Mouse (Mus musculus) heart, embryonic 14.5 days (tissue): ENCODE data around the gene Specc1l. TPM values are rescaled to one million over a fixed set of nuclear protein-coding genes. Genes with fewer than 3 reads are reported as not detected.

Experiments used
- ATAC-seq: fragments of 200-750 bp; cut with Nextera tagmentation; 2 replicates; pipeline ENCODE4 v1.8.0; 2017; ENCODE audit warnings: low read depth, moderate TSS enrichment; ENCODE audit not compliant: insufficient number of reproducible peaks, insufficient read depth, low FRiP score
- H3K27ac ChIP-seq, 2 experiments: fragments of 200-500 bp in 1 of 2; fragments of 300-500 bp in 1 of 2; sonication (generic) in 1 of 2; replicated peaks in 1 of 2; 2 replicates each; pipeline ENCODE4 v1.5.1; 2012 to 2014; ENCODE audit warnings: low read depth in 2 of 2, low read length in 2 of 2, control low read depth in 1 of 2, mild to moderate bottlenecking in 1 of 2, mixed read lengths in 1 of 2; ENCODE audit not compliant: control insufficient read depth in 1 of 2, insufficient read depth in 1 of 2
- H3K27me3 ChIP-seq: fragments of 300-500 bp; sonication (generic); 2 replicates; pipeline ENCODE4 v1.6.1; 2014; ENCODE audit warnings: mild to moderate bottlenecking, low read length, control low read depth; ENCODE audit not compliant: control insufficient read depth, insufficient read depth
- H3K36me3 ChIP-seq: fragments of 300-500 bp; sonication (generic); 2 replicates; pipeline ENCODE4 v1.6.1; 2014; ENCODE audit warnings: mild to moderate bottlenecking, control low read depth, low read length, mixed read lengths; ENCODE audit not compliant: control insufficient read depth, insufficient read depth
- H3K4me1 ChIP-seq, 2 experiments: fragments of 200-500 bp in 1 of 2; fragments of 300-500 bp in 1 of 2; sonication (generic) in 1 of 2; 2 replicates each; pipeline ENCODE4 v1.6.1; 2012 to 2014; ENCODE audit warnings: low read length in 2 of 2, control low read depth in 1 of 2, mixed read lengths in 1 of 2; ENCODE audit not compliant: control insufficient read depth in 2 of 2, insufficient read depth in 2 of 2
- H3K4me2 ChIP-seq: fragments of 300-500 bp; sonication (generic); 2 replicates; pipeline ENCODE4 v1.6.1; 2014; ENCODE audit warnings: mild to moderate bottlenecking, low read length
- H3K4me3 ChIP-seq, 2 experiments: fragments of 200-500 bp in 1 of 2; fragments of 300-500 bp in 1 of 2; sonication (generic) in 1 of 2; 2 replicates each; pipeline ENCODE4 v1.5.1; 2012 to 2014; ENCODE audit warnings: low read length in 2 of 2, mild to moderate bottlenecking in 2 of 2, control low read depth in 1 of 2, low read depth in 1 of 2, moderate library complexity in 1 of 2; ENCODE audit not compliant: control insufficient read depth in 1 of 2, insufficient read depth in 1 of 2
- H3K9ac ChIP-seq: fragments of 300-500 bp; sonication (generic); 2 replicates; pipeline ENCODE4 v1.6.1; 2014; ENCODE audit warnings: mild to moderate bottlenecking, low read length
- H3K9me3 ChIP-seq: fragments of 300-500 bp; sonication (generic); 2 replicates; pipeline ENCODE4 v1.6.1; 2016; ENCODE audit warnings: low read length, control low read depth; ENCODE audit not compliant: control insufficient read depth
- WGBS: fragments of 180-500 bp; shearing (Covaris S2); extraction: QIAGEN DNeasy Blood & Tissue Kit; methylation state at CpG from one replicate; pipeline ENCODE4 v1.1.7; 2014; 5-methylcytosine and 5-hydroxymethylcytosine counted together
- polyA plus RNA-seq: library from polyadenylated mRNA; unstranded; fragments of >200 nt; fragmentation: Nextera tagmentation; extraction: Ambion mirVana; gene quantifications from 2 replicates; pipeline ENCODE4 v1.2.1, GENCODE M21; 2014

Specc1l gene
- polyA plus RNA-seq, 1 experiment from 2014 or later: 16.7 TPM

DNA sequence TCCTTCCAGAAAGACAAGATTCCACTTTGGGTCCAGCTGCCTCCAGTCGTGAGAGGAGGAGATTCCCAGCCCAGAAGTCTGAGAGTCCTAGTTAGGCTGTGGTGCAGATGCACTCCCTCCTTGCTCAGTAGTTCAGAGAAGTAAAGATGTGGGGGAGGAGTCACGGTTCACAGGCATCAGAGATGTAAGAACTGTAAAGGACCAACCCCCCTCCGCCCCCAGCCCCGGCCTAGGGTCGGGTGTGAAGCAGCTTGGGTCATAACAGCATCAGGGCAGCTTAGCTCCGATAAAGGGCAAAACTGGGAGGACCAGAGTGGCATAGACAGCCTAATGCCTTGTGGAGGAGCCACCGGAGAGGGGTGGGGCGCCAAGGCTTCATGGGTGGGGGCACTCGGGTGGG lies 104.6 kb downstream of the Specc1l start:
- 0 out of 4 replicates have a peak overlapping the region, but pooled peaks of 1 of the 2 experiments have one; percentile 39 for H3K27ac ChIP-seq
- peak overlapping the region; percentile 60 to 66 for H3K4me3 ChIP-seq
- peaks cover 11% of the 10 kb centered on the region for H3K36me3 ChIP-seq
- WGBS: 11% methylated on average over 9 of the region's 9 CpGs
- H3K9ac ChIP-seq: peak overlapping the region; percentile 79
- no peaks in the 10 kb centered on the region for H3K9me3 ChIP-seq
- H3K4me2 ChIP-seq: peak overlapping the region; percentile 90
- ATAC-seq: peak; percentile 29; the same call in 1 of the 2 replicates
- peaks cover 15 to 29% of the 10 kb centered on the region in 2 experiments for H3K4me1 ChIP-seq
- H3K27me3 ChIP-seq: peaks cover 11% of the 10 kb centered on the region; the same call in 1 of the 2 replicates

DNA sequence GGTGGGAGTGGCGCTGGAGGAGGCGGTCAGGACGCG lies 104.8 kb downstream of the Specc1l start, which contains the start of gene Adora2a:
Adora2a (plus strand) TSS at position 6 of the 36 bp plus-strand sequence.
- Histone ChIP-seq H3K9me3 (no peaks in the 10 kb centered on the region), H3K36me3 (peaks cover 9% of the 10 kb centered on the region), H3K4me2 (peak within 1 kb of the TSS; percentile 90), H3K27ac (peak within 1 kb of the TSS; percentile 18 to 39; a peak in 2 of 4 replicates), H3K4me1 (peaks cover 15 to 29% of the 10 kb centered on the region in 2 experiments), H3K4me3 (peak within 1 kb of the TSS; percentile 60 to 66), H3K27me3 (peaks cover 11% of the 10 kb centered on the region; the same call in 1 of the 2 replicates), H3K9ac (peak within 1 kb of the TSS; percentile 79)
- ATAC-seq: no peak
- WGBS: 0% methylated on average over 4 of the region's 4 CpGs

DNA sequence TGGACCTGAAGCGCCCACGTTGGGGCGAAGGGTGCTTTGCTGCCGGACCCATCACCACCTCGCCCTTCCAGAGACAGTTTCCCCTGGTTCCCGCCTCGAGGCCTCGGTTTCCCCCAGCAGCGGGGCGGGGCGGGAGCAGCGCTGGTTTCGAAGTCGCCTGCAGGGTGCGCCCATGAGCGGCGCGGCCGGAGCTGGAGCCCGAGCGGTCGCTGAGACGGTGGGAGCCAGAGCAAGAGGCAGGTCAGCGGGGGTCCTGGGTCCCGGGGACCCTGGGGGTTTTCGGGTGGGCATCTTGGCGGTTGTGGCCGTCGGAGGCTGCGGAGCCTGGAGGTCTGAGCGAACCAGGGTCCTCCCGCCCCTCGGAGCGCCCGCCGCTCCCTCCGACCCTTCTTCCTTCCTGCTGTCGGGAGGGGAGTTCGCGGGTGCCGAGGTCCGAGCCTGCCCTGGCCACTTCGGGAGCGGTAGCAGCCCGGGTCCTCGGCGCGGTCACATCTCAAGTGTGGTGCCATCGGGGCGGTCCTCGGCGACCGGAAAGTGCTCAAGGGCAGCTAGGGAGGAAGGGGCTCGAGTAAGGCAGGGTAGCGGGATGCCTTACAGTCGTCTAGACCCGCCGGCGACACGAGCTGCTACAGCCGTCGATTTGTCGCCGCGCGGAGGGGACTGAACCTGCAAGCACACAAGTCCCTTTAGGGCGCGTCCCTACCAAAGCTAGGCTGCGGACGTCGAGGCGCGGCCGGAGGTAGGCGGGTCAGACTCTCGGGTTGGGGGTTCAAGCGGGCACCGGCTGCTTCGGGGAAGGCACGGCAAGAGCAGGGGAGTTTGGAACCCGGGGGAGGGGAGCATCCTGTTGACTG lies 105.3 kb downstream of the Specc1l start:
- H3K4me3 ChIP-seq: peak overlapping the region; percentile 60 to 66
- peak; percentile 52; the same call in 1 of the 2 replicates for ATAC-seq
- H3K27me3 ChIP-seq: peaks cover 11% of the 10 kb centered on the region; the same call in 1 of the 2 replicates
- 1% methylated on average over 76 of the region's 81 CpGs for WGBS
- H3K4me2 ChIP-seq: peak overlapping the region; percentile 90
- H3K9ac ChIP-seq: peak overlapping the region; percentile 79
- H3K27ac ChIP-seq: peak overlapping the region; percentile 18 to 39; a peak in 2 of 4 replicates
- peaks cover 5% of the 10 kb centered on the region for H3K36me3 ChIP-seq
- no peaks in the 10 kb centered on the region for H3K9me3 ChIP-seq
- peaks cover 15 to 29% of the 10 kb centered on the region in 2 experiments for H3K4me1 ChIP-seq

DNA sequence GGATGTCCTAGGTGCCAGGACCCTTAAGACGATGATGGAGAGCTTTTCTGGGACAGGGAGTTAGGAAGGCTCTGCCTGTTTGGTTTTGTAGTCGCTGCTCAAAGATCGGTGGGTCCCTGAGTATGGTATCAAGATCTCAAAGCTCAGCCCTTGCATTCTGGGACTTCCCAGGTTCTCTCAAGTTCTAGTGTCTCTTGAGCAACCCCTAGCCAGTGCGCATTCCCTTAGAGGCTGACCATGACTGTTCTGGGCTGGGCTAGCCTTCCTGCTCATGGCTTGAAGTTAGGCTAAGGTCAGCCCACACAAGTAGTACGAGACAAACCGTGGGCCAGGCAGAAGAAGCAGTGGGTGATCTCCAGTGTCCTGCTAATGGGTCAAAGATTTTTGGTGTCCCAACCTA lies 106.3 kb downstream of the Specc1l start:
- peak overlapping the region; percentile 60 to 66 for H3K4me3 ChIP-seq
- no peak overlapping the region; the same call in 1 of the 2 replicates for H3K9ac ChIP-seq
- H3K27ac ChIP-seq: no peak overlapping the region
- 69% methylated on average over 6 of the region's 6 CpGs for WGBS
- no peaks in the 10 kb centered on the region for H3K36me3 ChIP-seq
- no peaks in the 10 kb centered on the region for H3K9me3 ChIP-seq
- ATAC-seq: no peak
- peaks cover 16 to 28% of the 10 kb centered on the region in 2 experiments for H3K4me1 ChIP-seq
- H3K4me2 ChIP-seq: peak overlapping the region; percentile 90
- peaks cover 11% of the 10 kb centered on the region; the same call in 1 of the 2 replicates for H3K27me3 ChIP-seq

DNA sequence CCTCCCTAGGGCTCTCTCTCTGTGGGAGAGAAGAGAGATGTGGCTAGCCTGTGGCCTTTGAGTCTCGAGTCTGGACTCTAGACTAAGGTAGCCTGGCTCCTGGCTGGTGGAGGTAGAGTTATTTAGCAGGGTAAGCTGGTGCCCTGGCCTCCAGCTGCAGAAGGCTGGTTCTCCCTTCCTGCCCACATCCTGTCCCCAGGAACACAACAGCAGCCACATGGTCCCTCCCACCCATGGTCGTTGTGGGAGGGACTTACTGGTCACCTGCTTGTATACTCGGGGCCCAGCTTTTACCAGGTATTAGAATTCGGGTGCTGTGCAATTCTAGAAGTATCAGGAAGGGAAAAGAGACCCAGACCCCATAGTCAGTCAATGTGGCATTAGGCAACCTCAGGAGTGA lies 108.4 kb downstream of the Specc1l start:
- H3K4me2 ChIP-seq: peak overlapping the region; percentile 90; the same call in 1 of the 2 replicates
- H3K4me3 ChIP-seq: no peak overlapping the region
- H3K9me3 ChIP-seq: no peaks in the 10 kb centered on the region
- peaks cover 11% of the 10 kb centered on the region; the same call in 1 of the 2 replicates for H3K27me3 ChIP-seq
- H3K36me3 ChIP-seq: no peaks in the 10 kb centered on the region
- peaks cover 2 to 17% of the 10 kb centered on the region in 2 experiments; a peak in 3 of 4 replicates for H3K4me1 ChIP-seq
- 62% methylated on average over 4 of the region's 4 CpGs for WGBS
- no peak overlapping the region for H3K9ac ChIP-seq
- no peak for ATAC-seq
- no peak overlapping the region for H3K27ac ChIP-seq

DNA sequence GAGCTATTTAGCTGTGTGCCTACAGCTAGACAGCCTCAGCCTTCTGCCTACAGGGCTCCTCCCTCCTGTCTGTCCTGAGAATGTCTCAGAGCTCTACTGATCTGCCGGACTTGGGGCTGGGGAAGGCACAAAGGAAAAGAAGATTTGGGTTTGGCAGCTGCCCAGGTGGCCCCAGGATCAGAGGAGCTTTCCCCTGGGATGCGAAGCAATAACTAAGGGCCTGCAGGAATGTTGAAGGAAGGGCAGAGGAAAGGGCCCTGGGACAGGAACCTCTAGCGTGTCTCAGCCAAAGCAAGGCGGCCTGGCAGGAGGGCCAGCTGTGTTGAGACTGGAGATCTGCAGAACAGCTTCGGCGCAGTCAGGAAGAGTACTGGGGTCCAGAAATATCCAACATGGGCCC lies 111.1 kb downstream of the Specc1l start:
- no peak for ATAC-seq
- Histone ChIP-seq H3K9me3 (no peaks in the 10 kb centered on the region), H3K4me3 (no peak overlapping the region), H3K4me2 (no peak overlapping the region), H3K36me3 (no peaks in the 10 kb centered on the region), H3K9ac (no peak overlapping the region), H3K27me3 (peaks cover 11% of the 10 kb centered on the region; the same call in 1 of the 2 replicates), H3K4me1 (peaks cover 14 to 22% of the 10 kb centered on the region in 2 experiments), H3K27ac (no peak overlapping the region)
- 68% methylated on average over 6 of the region's 6 CpGs for WGBS

DNA sequence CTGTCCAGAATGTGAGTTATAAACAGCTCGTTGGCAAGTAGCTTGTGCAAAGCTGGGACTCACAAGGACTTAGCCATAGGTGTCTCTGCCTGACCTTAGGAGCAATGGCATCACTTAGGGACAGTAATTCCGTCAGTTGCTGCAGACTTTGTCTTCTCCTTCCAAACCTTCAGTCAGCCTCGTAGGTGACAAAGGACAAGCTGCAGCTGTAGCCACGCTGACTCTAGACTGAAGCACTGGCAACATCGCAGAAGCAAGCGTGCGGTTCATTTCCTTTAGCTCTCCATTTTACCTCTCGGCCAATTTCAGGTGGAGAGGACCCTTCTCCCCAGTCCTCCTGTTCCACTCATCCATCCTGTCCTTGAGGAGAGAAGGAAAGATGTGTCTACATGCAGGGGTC lies 112.1 kb downstream of the Specc1l start:
- Histone ChIP-seq H3K4me2 (no peak overlapping the region), H3K9me3 (no peaks in the 10 kb centered on the region), H3K4me1 (peaks cover 14 to 22% of the 10 kb centered on the region in 2 experiments), H3K27me3 (peaks cover 4% of the 10 kb centered on the region; the same call in 1 of the 2 replicates), H3K4me3 (no peak overlapping the region), H3K27ac (no peak overlapping the region), H3K36me3 (no peaks in the 10 kb centered on the region), H3K9ac (no peak overlapping the region)
- ATAC-seq: no peak
- 76% methylated on average over 8 of the region's 8 CpGs for WGBS
